Mouse (Mus musculus): Measurements from ENCODE around the gene Hnf4a. TPM values are rescaled to one million over a fixed set of nuclear protein-coding genes. Genes with fewer than 3 reads are reported as not detected.

Hnf4a gene
- polyA plus RNA-seq, 1 experiment from 2014 or later: not detected

DNA sequence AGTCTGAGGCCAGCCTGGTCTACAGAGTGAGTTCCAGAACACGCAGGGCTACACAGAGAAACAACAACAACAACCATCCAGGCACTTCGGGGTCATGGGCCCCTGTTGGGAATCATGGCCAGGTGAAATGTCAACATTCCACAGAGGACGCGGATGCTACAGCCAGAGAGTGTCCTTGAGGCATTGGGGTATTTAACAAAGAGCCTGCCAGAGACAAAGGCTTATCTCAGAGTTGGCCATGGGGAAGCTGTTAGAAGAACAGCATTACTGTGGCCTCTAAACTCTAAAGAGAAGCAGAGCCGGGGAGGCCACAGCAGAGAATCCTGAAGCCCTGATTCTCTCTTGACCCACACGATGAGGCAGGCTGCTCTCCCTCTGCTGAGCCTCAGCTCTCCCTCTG is 37.7 kb upstream of the Hnf4a start:
- Histone ChIP-seq H3K27me3 (no peaks in the 10 kb centered on the region), H3K4me2 (replicated peaks) (no peak overlapping the region), H3K4me3 (no peak overlapping the region), H3K9ac (replicated peaks) (no peak overlapping the region), H3K4me1 (peaks cover 9% of the 10 kb centered on the region), H3K27ac (replicated peaks) (no peak overlapping the region), H3K9me3 (no peaks in the 10 kb centered on the region), H3K36me3 (peaks cover 32% of the 10 kb centered on the region)
- no peak for ATAC-seq (ENCODE audit: low FRiP score, low read depth)
- WGBS: 93% methylated on average over 6 of the region's 6 CpGs

GRCm38 (mm10) chr2:163469711-163470110 is 36.9 kb upstream of the Hnf4a start:
- Histone ChIP-seq H3K27ac (replicated peaks) (no peak overlapping the region), H3K36me3 (peaks cover 32% of the 10 kb centered on the region), H3K4me3 (no peak overlapping the region), H3K27me3 (no peaks in the 10 kb centered on the region), H3K9me3 (no peaks in the 10 kb centered on the region), H3K9ac (replicated peaks) (no peak overlapping the region), H3K4me1 (peaks cover 9% of the 10 kb centered on the region), H3K4me2 (replicated peaks) (no peak overlapping the region)
- ATAC-seq (ENCODE audit: low FRiP score, low read depth): no peak
- 93% methylated on average over 15 of the region's 15 CpGs for WGBS

DNA sequence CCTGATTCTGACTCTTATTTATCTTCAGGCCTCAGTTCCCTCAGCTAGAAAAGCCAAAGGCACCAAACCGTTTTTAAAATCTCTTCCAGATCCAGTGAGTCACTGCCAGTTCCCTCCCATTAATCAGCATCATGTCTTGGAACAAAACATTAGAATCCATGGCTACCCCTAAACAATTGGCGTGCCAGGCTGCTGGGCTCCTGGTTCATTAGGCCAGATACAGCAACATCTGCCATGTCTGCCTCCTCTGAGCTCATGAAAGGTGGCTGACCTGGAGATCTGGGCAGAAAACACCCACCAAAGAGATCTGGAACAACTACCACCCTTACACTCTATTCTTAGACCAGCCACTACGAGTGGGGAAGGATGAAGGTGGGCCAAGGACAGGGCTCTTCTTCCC is 35.5 kb upstream of the Hnf4a start:
- Histone ChIP-seq H3K27me3 (no peaks in the 10 kb centered on the region), H3K36me3 (peaks cover 32% of the 10 kb centered on the region), H3K9ac (replicated peaks) (peak overlapping the region; percentile 81; the same call in 1 of the 2 replicates), H3K9me3 (no peaks in the 10 kb centered on the region), H3K4me1 (peaks cover 9% of the 10 kb centered on the region), H3K27ac (replicated peaks) (no peak overlapping the region), H3K4me3 (no peak overlapping the region), H3K4me2 (replicated peaks) (peak overlapping the region; percentile 68)
- WGBS: 84% methylated on average over 3 of the region's 3 CpGs
- no peak for ATAC-seq (ENCODE audit: low FRiP score, low read depth)

DNA sequence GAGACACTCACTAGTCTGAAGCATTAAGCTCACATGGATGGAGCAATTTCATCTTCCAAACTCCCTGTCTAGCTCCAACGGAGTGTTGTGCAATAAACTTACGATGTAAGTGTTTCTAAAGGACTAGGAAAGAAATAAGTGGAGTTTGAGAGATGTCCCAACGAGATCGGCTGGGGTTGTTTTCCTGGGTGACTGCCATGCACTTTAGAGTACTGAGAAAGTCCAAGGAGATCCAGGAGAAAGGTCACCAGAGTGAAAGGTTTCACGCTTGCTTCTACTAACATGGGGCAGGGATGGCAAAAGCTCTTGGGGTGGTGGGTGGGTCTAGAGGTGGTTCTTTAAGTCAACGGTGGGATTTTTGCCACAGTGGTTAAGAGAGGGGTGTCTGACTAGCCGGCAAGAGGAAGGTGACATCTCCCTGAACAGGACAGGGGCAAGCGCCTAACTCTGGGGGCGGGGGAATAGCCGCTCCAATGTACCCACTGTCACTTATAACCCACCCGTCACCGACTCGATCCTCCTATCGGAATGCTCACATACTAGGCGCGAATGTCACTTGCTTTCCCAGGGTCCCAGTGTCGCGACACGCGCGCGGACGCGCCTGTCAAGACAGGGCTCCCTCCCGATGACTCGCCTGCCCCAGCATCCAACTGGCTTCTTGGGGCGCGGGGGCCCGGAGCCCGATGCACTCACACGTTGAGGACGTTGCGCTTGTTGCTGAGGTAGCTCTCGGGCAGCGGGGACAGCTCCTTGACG is 34.7 kb upstream of the Hnf4a start:
- peak overlapping the region; percentile 81 for H3K9ac ChIP-seq (replicated peaks)
- no peaks in the 10 kb centered on the region for H3K27me3 ChIP-seq
- 5% methylated on average over 36 of the region's 36 CpGs for WGBS
- peak overlapping the region; percentile 63 for H3K27ac ChIP-seq (replicated peaks)
- H3K36me3 ChIP-seq: peaks cover 28% of the 10 kb centered on the region
- H3K4me2 ChIP-seq (replicated peaks): peak overlapping the region; percentile 68
- peaks cover 9% of the 10 kb centered on the region for H3K4me1 ChIP-seq
- H3K4me3 ChIP-seq: peak overlapping the region; percentile 84
- H3K9me3 ChIP-seq: no peaks in the 10 kb centered on the region
- peak; percentile 81; the same call in 1 of the 2 replicates for ATAC-seq (ENCODE audit: low FRiP score, low read depth)

GRCm38 (mm10) chr2:163472466-163472851 is 34.1 kb upstream of the Hnf4a start, which contains the start of gene Fitm2:
Fitm2 (minus strand) TSS chr2:163472629.
- Histone ChIP-seq H3K27me3 (no peaks in the 10 kb centered on the region), H3K36me3 (peaks cover 23% of the 10 kb centered on the region), H3K4me1 (peaks cover 9% of the 10 kb centered on the region), H3K27ac (replicated peaks) (peak within 1 kb of the TSS; percentile 63), H3K9ac (replicated peaks) (peak within 1 kb of the TSS; percentile 81), H3K4me2 (replicated peaks) (peak within 1 kb of the TSS; percentile 68), H3K4me3 (peak within 1 kb of the TSS; percentile 84), H3K9me3 (no peaks in the 10 kb centered on the region)
- ATAC-seq (ENCODE audit: low FRiP score, low read depth): peak; percentile 91
- WGBS: under 1% methylated on average over 27 of the region's 30 CpGs

GRCm38 (mm10) chr2:163480191-163480825 is 26.3 kb upstream of the Hnf4a start:
- Histone ChIP-seq H3K27ac (replicated peaks) (no peak overlapping the region), H3K27me3 (peaks cover 16% of the 10 kb centered on the region), H3K4me2 (replicated peaks) (no peak overlapping the region), H3K9me3 (no peaks in the 10 kb centered on the region), H3K36me3 (no peaks in the 10 kb centered on the region), H3K9ac (replicated peaks) (no peak overlapping the region), H3K4me3 (no peak overlapping the region), H3K4me1 (peaks cover 8% of the 10 kb centered on the region)
- 50% methylated on average over 18 of the region's 18 CpGs for WGBS
- no peak for ATAC-seq (ENCODE audit: low FRiP score, low read depth)

DNA sequence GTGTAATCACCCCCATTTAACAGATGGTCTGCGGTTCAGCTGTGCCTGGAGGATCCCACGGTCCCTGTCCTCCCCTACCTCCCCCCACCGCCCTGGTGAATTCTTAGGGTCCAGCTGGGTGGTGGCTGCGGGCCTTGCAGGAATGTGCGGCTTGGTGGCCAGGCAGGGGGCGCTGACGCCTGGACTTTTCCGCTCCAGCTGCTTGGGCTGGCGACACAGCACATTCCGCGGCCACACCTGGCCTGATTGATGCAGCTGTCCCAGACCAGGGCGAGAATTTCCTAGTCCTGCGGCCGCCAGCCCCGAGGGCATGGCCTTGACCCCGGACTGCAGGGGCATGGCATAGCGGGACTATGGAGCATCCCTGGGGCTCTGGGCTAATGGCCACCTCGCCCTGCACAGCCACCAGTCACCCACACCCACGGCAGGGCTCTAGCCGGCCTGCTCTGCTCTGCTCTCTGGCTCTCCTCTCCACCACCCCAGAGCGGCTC is 25.0 kb upstream of the Hnf4a start:
- peak overlapping the region; percentile 25 for H3K4me3 ChIP-seq
- no peak overlapping the region for H3K27ac ChIP-seq (replicated peaks)
- H3K4me1 ChIP-seq: peaks cover 8% of the 10 kb centered on the region
- peak overlapping the region; percentile 16; the same call in 1 of the 2 replicates for H3K9ac ChIP-seq (replicated peaks)
- peak overlapping the region; percentile 48 for H3K4me2 ChIP-seq (replicated peaks)
- peaks cover 16% of the 10 kb centered on the region for H3K27me3 ChIP-seq
- ATAC-seq (ENCODE audit: low FRiP score, low read depth): peak; percentile 38; the same call in 1 of the 2 replicates
- no peaks in the 10 kb centered on the region for H3K36me3 ChIP-seq
- under 1% methylated on average over 21 of the region's 21 CpGs for WGBS
- no peaks in the 10 kb centered on the region for H3K9me3 ChIP-seq

- Histone ChIP-seq H3K9ac (replicated peaks) (no peak overlapping the region), H3K27ac (replicated peaks) (no peak overlapping the region), H3K9me3 (no peaks in the 10 kb centered on the region), H3K4me3 (no peak overlapping the region), H3K36me3 (no peaks in the 10 kb centered on the region), H3K4me2 (replicated peaks) (no peak overlapping the region), H3K27me3 (no peaks in the 10 kb centered on the region), H3K4me1 (0 out of 2 replicates have a peak, but pooled peaks cover 4% of the 10 kb centered on the region)
- 88% methylated on average over 3 of the region's 3 CpGs for WGBS
- no peak for ATAC-seq (ENCODE audit: low FRiP score, low read depth)
These were observed 19.2 kb upstream of the Hnf4a start for GRCm38 (mm10) chr2:163487360-163487759.

DNA sequence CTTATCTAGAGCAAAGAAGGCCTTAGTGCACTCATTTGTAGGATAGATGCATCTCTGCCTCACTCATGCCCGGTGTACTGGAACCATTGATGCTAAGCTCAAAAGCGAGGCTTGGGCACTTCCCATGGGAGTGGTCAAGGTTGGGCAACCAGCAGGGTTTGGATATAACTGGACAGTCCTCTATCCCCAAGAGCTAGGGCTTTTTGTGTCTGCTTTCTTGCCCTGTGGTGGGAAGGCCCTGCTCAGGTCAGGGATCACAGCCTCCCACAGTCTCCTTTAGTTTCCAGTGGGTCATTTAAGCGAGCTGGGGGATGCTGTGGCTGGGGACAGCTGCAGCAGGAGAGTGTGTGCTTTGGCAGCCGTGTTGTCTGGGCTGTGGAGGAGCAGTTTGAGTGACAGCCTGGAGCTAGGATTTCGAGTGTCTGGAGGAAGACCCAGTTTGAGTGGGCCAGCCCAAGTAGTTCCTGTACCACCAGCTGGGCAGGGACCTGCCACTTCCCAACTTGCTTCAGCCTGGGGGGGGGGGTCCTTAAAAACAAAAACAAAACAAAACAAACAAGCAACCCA is 16.8 kb upstream of the Hnf4a start:
- Histone ChIP-seq H3K27me3 (no peaks in the 10 kb centered on the region), H3K27ac (replicated peaks) (no peak overlapping the region), H3K4me2 (replicated peaks) (no peak overlapping the region), H3K4me1 (peaks cover 11% of the 10 kb centered on the region; the same call in 1 of the 2 replicates), H3K9me3 (no peaks in the 10 kb centered on the region), H3K36me3 (no peaks in the 10 kb centered on the region), H3K9ac (replicated peaks) (no peak overlapping the region), H3K4me3 (no peak overlapping the region)
- ATAC-seq (ENCODE audit: low FRiP score, low read depth): no peak
- 63% methylated on average over 5 of the region's 5 CpGs for WGBS

DNA sequence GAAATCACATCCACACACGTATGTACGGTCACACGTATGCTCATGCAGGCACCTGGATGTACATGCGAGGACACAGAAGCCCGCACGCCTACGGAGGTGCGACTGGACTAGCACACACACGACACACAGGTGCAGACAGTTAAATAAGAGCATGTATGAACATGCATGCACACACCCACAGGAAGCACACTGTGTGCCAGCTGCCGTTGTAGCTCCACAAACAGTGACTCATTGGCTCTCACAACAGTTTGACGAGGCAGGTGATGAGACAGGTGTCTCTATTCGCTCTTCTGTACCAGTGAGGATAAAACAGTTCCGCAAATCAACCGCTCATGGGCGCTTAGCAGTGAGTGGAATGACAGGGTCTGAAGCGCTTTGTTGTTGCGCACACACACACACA is 16.0 kb upstream of the Hnf4a start:
- H3K4me2 ChIP-seq (replicated peaks): no peak overlapping the region
- H3K27ac ChIP-seq (replicated peaks): no peak overlapping the region
- H3K4me1 ChIP-seq: peaks cover 11% of the 10 kb centered on the region; the same call in 1 of the 2 replicates
- no peak for ATAC-seq (ENCODE audit: low FRiP score, low read depth)
- no peak overlapping the region for H3K4me3 ChIP-seq
- H3K36me3 ChIP-seq: no peaks in the 10 kb centered on the region
- H3K9me3 ChIP-seq: no peaks in the 10 kb centered on the region
- no peak overlapping the region for H3K9ac ChIP-seq (replicated peaks)
- no peaks in the 10 kb centered on the region for H3K27me3 ChIP-seq
- WGBS: 92% methylated on average over 17 of the region's 17 CpGs

DNA sequence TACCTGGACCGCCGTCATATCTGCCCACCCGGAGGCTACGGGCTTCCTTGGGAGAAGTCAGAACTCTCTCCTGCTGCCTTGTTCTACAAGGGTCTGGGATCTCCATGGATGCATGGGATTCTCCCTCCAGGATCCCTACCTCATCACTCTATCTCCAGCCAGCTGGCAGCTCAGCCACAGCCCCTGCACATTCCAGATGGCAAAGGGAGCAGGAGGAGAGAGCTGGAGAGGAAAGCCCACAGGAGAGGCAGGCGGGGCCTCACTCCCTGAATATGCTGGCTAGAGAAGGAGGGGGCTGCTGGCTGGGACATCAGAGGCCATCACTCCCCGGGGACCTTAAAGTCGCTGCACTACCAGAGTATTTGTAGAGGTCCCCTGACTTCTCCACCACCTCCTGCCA is 15.3 kb upstream of the Hnf4a start:
- no peak for ATAC-seq (ENCODE audit: low FRiP score, low read depth)
- 57% methylated on average over 7 of the region's 7 CpGs for WGBS

GRCm38 (mm10) chr2:163492018-163492417 is 14.6 kb upstream of the Hnf4a start, which contains the start of gene R3hdml:
R3hdml (plus strand) TSS chr2:163492318.
- Histone ChIP-seq H3K4me3 (no peak within 1 kb of the TSS), H3K9me3 (no peaks in the 10 kb centered on the region), H3K27ac (replicated peaks) (no peak within 1 kb of the TSS), H3K27me3 (no peaks in the 10 kb centered on the region), H3K4me2 (replicated peaks) (no peak within 1 kb of the TSS), H3K9ac (replicated peaks) (no peak within 1 kb of the TSS), H3K36me3 (no peaks in the 10 kb centered on the region), H3K4me1 (peaks cover 11% of the 10 kb centered on the region; the same call in 1 of the 2 replicates)
- 77% methylated on average over 5 of the region's 5 CpGs for WGBS
- no peak for ATAC-seq (ENCODE audit: low FRiP score, low read depth)

More for the DNA sequence above, 15.3 kb upstream of the Hnf4a start:
- Histone ChIP-seq H3K27ac (replicated peaks) (no peak overlapping the region), H3K36me3 (no peaks in the 10 kb centered on the region), H3K4me2 (replicated peaks) (no peak overlapping the region), H3K9ac (replicated peaks) (no peak overlapping the region), H3K27me3 (no peaks in the 10 kb centered on the region), H3K4me1 (peaks cover 11% of the 10 kb centered on the region; the same call in 1 of the 2 replicates), H3K4me3 (no peak overlapping the region), H3K9me3 (no peaks in the 10 kb centered on the region)

Measured in midbrain, embryonic 12.5 days (tissue).